ENCODE assay signal across 27 mouse cellular contexts in the genomic region with DNA sequence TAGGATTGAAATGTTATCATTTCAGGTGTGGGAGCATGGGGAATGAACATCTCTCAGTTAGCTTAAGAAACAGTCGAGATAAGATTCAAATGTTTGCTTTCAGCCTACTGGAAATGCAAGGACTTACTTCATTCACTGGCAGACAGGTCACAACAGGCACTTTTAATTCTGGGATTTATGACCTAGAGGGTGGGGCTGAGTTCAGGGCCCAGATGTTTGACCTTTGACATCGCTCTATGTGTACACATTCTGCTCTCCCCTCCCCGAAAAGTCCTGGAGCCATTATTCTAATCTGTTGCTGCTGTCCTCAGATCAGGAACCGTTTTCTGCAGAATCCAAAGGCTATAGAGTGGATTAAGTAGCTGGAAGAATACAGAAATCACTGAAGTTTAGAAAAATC.
DNase-seq lines count a peak whose midpoint lies in the region; ATAC-seq lines count a peak whose summit lies in the region.
"Had no signal": no experiment of that assay in that cellular context is flagged by ENCODE, and none has a peak within 500 bp of the region (broad histone marks: within the 10 kb centered on the region; RNA-seq: fewer than 3 reads in every experiment).

No protein-coding gene starts in this region.

- WGBS in intestine, embryonic 14.5 days, result 25% methylated on average over 4 of the region's 4 CpGs
- WGBS in intestine, embryonic 16.5 days, result 32% methylated on average over 4 of the region's 4 CpGs

- no peaks in the 10 kb centered on the region for H3K4me1 ChIP-seq in intestine, embryonic 14.5 days (replicated peaks; ENCODE audit: control insufficient read depth, insufficient read depth, low read length)
- H3K4me1 ChIP-seq in intestine, embryonic 16.5 days (ENCODE audit: control insufficient read depth, insufficient read depth, low read length), result no peaks in the 10 kb centered on the region
- H3K4me1 ChIP-seq: forebrain, embryonic 13.5 days; liver, embryonic 12.5 days; megakaryocyte, embryonic 14.5 days; stomach, embryonic 15.5 days had no signal

- DNase-seq in intestine, embryonic 14.5 days (ENCODE audit: low spot score), result peak; percentile 42
- peak; percentile 76 for DNase-seq in embryo, embryonic 11 days
- DNase-seq in forelimb bud, embryonic 11.5 days (ENCODE audit: low read depth, low spot score), result peak; percentile 73
- DNase-seq in mesoderm, embryonic 11.5 days (ENCODE audit: low read depth, low spot score), result peak; percentile 82
- DNase-seq in gastrocnemius, postnatal 14 days, result no peak
- DNase-seq in gastrocnemius, postnatal 10 days, result no peak
- DNase-seq: adrenal gland, postnatal 10 days; cerebellum, adult 11 months; cerebellum, adult 9-11 months; gastrocnemius, adult 2 months; kidney, adult 9 months; kidney, postnatal 25 days; liver, postnatal 0 days; lung, postnatal 36 days; midbrain, embryonic 14.5 days; right cerebral cortex, postnatal 25 days had no signal

- no peak for ATAC-seq in intestine, embryonic 14.5 days (replicated peaks; ENCODE audit: low FRiP score, low TSS enrichment, low read depth)
- no peak for ATAC-seq in intestine, embryonic 16.5 days
- no peak for ATAC-seq in megakaryocyte progenitor cell, adult 5-6 weeks (replicated peaks; ENCODE audit: poor library complexity)
- ATAC-seq: forebrain, embryonic 13.5 days; hindbrain, embryonic 16.5 days; intestine, postnatal 0 days; liver, embryonic 12.5 days; liver, postnatal 0 days had no signal

- no peaks in the 10 kb centered on the region for H3K9me3 ChIP-seq in intestine, embryonic 14.5 days (ENCODE audit: control insufficient read depth, low read length)
- no peaks in the 10 kb centered on the region for H3K9me3 ChIP-seq in intestine, embryonic 16.5 days (ENCODE audit: control insufficient read depth, low read length)
- H3K9me3 ChIP-seq: forebrain, embryonic 13.5 days; G1E; liver, embryonic 12.5 days; megakaryocyte, embryonic 14.5 days; stomach, embryonic 15.5 days had no signal

- H3K36me3 ChIP-seq in intestine, embryonic 14.5 days (ENCODE audit: control insufficient read depth, insufficient read depth, low read length), result no peaks in the 10 kb centered on the region
- H3K36me3 ChIP-seq in intestine, embryonic 16.5 days (ENCODE audit: control insufficient read depth, insufficient read depth, low read length), result no peaks in the 10 kb centered on the region
- H3K36me3 ChIP-seq: G1E; liver, embryonic 12.5 days; stomach, embryonic 15.5 days had no signal

- no peak overlapping the region for H3K4me3 ChIP-seq in intestine, embryonic 14.5 days (ENCODE audit: low read depth, low read length)
- H3K4me3 ChIP-seq in intestine, embryonic 16.5 days (ENCODE audit: low read length), result no peak overlapping the region
- H3K4me3 ChIP-seq: forebrain, embryonic 13.5 days; gastrocnemius, adult 2 months; layer of hippocampus, adult 2 months; left cerebral cortex, adult 2 months; liver, embryonic 12.5 days; megakaryocyte, embryonic 14.5 days; stomach, embryonic 15.5 days had no signal

- no peak overlapping the region for H3K4me2 ChIP-seq in intestine, embryonic 14.5 days (ENCODE audit: low read length)
- no peak overlapping the region for H3K4me2 ChIP-seq in intestine, embryonic 16.5 days (ENCODE audit: low read depth, low read length)
- H3K4me2 ChIP-seq: forebrain, embryonic 13.5 days; liver, embryonic 12.5 days; stomach, embryonic 15.5 days had no signal

- H3K9ac ChIP-seq in intestine, embryonic 14.5 days (ENCODE audit: low read length), result no peak overlapping the region
- no peak overlapping the region for H3K9ac ChIP-seq in intestine, embryonic 16.5 days (ENCODE audit: low read depth, low read length)
- H3K9ac ChIP-seq: forebrain, embryonic 13.5 days; liver, embryonic 12.5 days; liver, postnatal 0 days; stomach, embryonic 15.5 days had no signal

- no peaks in the 10 kb centered on the region for H3K27me3 ChIP-seq in intestine, embryonic 14.5 days (replicated peaks; ENCODE audit: control insufficient read depth, insufficient read depth, low read length)
- H3K27me3 ChIP-seq in intestine, embryonic 16.5 days (replicated peaks; ENCODE audit: control insufficient read depth, insufficient read depth, low read length), result no peaks in the 10 kb centered on the region
- H3K27me3 ChIP-seq: forebrain, embryonic 13.5 days; liver, embryonic 12.5 days; stomach, embryonic 15.5 days had no signal

- intact Hi-C loops in gastrocnemius, postnatal 14 days (cut with DNase I; ENCODE audit: low total_unique reads), result no loop called here

- H3K27ac ChIP-seq in intestine, embryonic 14.5 days (ENCODE audit: low read depth), result no peak overlapping the region
- H3K27ac ChIP-seq in intestine, embryonic 16.5 days (ENCODE audit: low read length), result no peak overlapping the region
- H3K27ac ChIP-seq: forebrain, embryonic 13.5 days; gastrocnemius, adult 2 months; layer of hippocampus, adult 2 months; left cerebral cortex, adult 2 months; liver, embryonic 12.5 days; stomach, embryonic 15.5 days had no signal

Comparison
In these comparisons a context has a peak if more than half of its experiments do, and no peak if none do; other contexts are left out.
1. DNase-seq: peak in intestine, embryonic 14.5 days (single experiment), embryo, embryonic 11 days (single experiment), forelimb bud, embryonic 11.5 days (single experiment) and mesoderm, embryonic 11.5 days (single experiment); none in gastrocnemius, postnatal 14 days (single experiment) and gastrocnemius, postnatal 10 days (single experiment).